Mouse (Mus musculus) midbrain, embryonic 11.5 days (tissue): Measurements from ENCODE around the gene Atg7. TPM values are rescaled to one million over a fixed set of nuclear protein-coding genes. Genes with fewer than 3 reads are reported as not detected.

Experiments used
- ATAC-seq: fragments of 200-750 bp; cut with Nextera tagmentation; 2 replicates; pipeline ENCODE4 v1.8.0; 2017; ENCODE audit warnings: moderate TSS enrichment, moderate library complexity; ENCODE audit not compliant: low FRiP score
- DNase-seq: peaks from one replicate; pipeline ENCODE4 v3.0.0; 2015; ENCODE audit warnings: low spot score; ENCODE audit errors: missing footprints
- H3K27ac ChIP-seq: fragments of 300-500 bp; sonication (generic); 2 replicates; pipeline ENCODE4 v1.5.1; 2014; ENCODE audit warnings: low read depth, low read length
- H3K27me3 ChIP-seq: fragments of 300-500 bp; sonication (generic); 2 replicates; pipeline ENCODE4 v1.6.1; 2014; ENCODE audit warnings: mild to moderate bottlenecking, low read length, moderate library complexity, mixed read lengths; ENCODE audit not compliant: control insufficient read depth, insufficient read depth
- H3K36me3 ChIP-seq: fragments of 300-500 bp; sonication (generic); 2 replicates; pipeline ENCODE4 v1.6.1; 2014; ENCODE audit warnings: mild to moderate bottlenecking, low read length, moderate library complexity, mixed read lengths; ENCODE audit not compliant: control insufficient read depth, insufficient read depth
- H3K4me1 ChIP-seq: fragments of 300-500 bp; sonication (generic); 2 replicates; pipeline ENCODE4 v1.6.1; 2014; ENCODE audit warnings: low read length; ENCODE audit not compliant: control insufficient read depth, insufficient read depth
- H3K4me2 ChIP-seq: fragments of 300-500 bp; sonication (generic); 2 replicates; pipeline ENCODE4 v1.6.1; 2014; ENCODE audit warnings: mild to moderate bottlenecking, moderate library complexity
- H3K4me3 ChIP-seq: fragments of 300-500 bp; sonication (generic); 2 replicates; pipeline ENCODE4 v1.5.1; 2014; ENCODE audit warnings: low read depth, low read length
- H3K9ac ChIP-seq: fragments of 300-500 bp; sonication (generic); 2 replicates; pipeline ENCODE4 v1.6.1; 2014; ENCODE audit warnings: low read length
- H3K9me3 ChIP-seq: fragments of 300-500 bp; sonication (generic); 2 replicates; pipeline ENCODE4 v1.6.1; 2016; ENCODE audit warnings: low read length; ENCODE audit not compliant: control insufficient read depth
- WGBS: fragments of 180-500 bp; shearing (Covaris S2); extraction: QIAGEN DNeasy Blood & Tissue Kit; methylation state at CpG from one replicate; pipeline ENCODE4 v1.1.7; 2014; 5-methylcytosine and 5-hydroxymethylcytosine counted together
- polyA plus RNA-seq: library from polyadenylated mRNA; unstranded; fragments of >200 nt; fragmentation: Nextera tagmentation; extraction: Ambion mirVana; gene quantifications from 2 replicates; pipeline ENCODE4 v1.2.1, GENCODE M21; 2014

Gene Atg7
- polyA plus RNA-seq, 1 experiment from 2014 or later = 17.6 TPM

- 19% methylated on average over 4 of the region's 4 CpGs for WGBS
- no peak for DNase-seq
- Histone ChIP-seq H3K36me3 (no peaks in the 10 kb centered on the region), H3K4me3 (no peak overlapping the region), H3K4me2 (peak overlapping the region; percentile 28; the same call in 1 of the 2 replicates), H3K9me3 (no peaks in the 10 kb centered on the region), H3K4me1 (peaks cover 50% of the 10 kb centered on the region), H3K27me3 (no peaks in the 10 kb centered on the region), H3K27ac (peak overlapping the region; percentile 59), H3K9ac (peak overlapping the region; percentile 12; the same call in 1 of the 2 replicates)
- peak; percentile 51 for ATAC-seq
These were observed 259.0 kb downstream of the Atg7 start for GRCm38 (mm10) chr6:114901921-114902320.

GRCm38 (mm10) chr6:114904233-114904632, 261.3 kb downstream of the Atg7 start:
- Histone ChIP-seq H3K9me3 (no peaks in the 10 kb centered on the region), H3K4me2 (no peak overlapping the region), H3K27me3 (no peaks in the 10 kb centered on the region), H3K4me3 (no peak overlapping the region), H3K4me1 (peaks cover 57% of the 10 kb centered on the region), H3K27ac (no peak overlapping the region), H3K9ac (no peak overlapping the region), H3K36me3 (no peaks in the 10 kb centered on the region)
- WGBS = 79% methylated on average over 6 of the region's 6 CpGs
- DNase-seq (no peak), ATAC-seq (no peak)

- H3K4me2 ChIP-seq = no peak overlapping the region
- WGBS = 95% methylated on average over 3 of the region's 3 CpGs
- peaks cover 55% of the 10 kb centered on the region for H3K4me1 ChIP-seq
- H3K4me3 ChIP-seq = no peak overlapping the region
- DNase-seq (no peak), ATAC-seq (no peak)
- no peaks in the 10 kb centered on the region for H3K36me3 ChIP-seq
- H3K27me3 ChIP-seq = no peaks in the 10 kb centered on the region
- H3K9me3 ChIP-seq = no peaks in the 10 kb centered on the region
- H3K9ac ChIP-seq = no peak overlapping the region
- no peak overlapping the region for H3K27ac ChIP-seq
These were observed 261.9 kb downstream of the Atg7 start for GRCm38 (mm10) chr6:114904818-114905217.

- Histone ChIP-seq H3K9ac (no peak overlapping the region), H3K4me1 (peaks cover 49% of the 10 kb centered on the region), H3K4me3 (no peak overlapping the region), H3K4me2 (no peak overlapping the region), H3K9me3 (no peaks in the 10 kb centered on the region), H3K36me3 (no peaks in the 10 kb centered on the region), H3K27ac (no peak overlapping the region), H3K27me3 (no peaks in the 10 kb centered on the region)
- 79% methylated on average over 8 of the region's 8 CpGs for WGBS
- DNase-seq (no peak), ATAC-seq (no peak)
These were observed 262.5 kb downstream of the Atg7 start for GRCm38 (mm10) chr6:114905253-114906028.

GRCm38 (mm10) chr6:114906209-114906608, 263.3 kb downstream of the Atg7 start:
- Histone ChIP-seq H3K4me2 (no peak overlapping the region), H3K4me3 (no peak overlapping the region), H3K27me3 (no peaks in the 10 kb centered on the region), H3K36me3 (no peaks in the 10 kb centered on the region), H3K27ac (no peak overlapping the region), H3K4me1 (peaks cover 41% of the 10 kb centered on the region), H3K9me3 (no peaks in the 10 kb centered on the region), H3K9ac (no peak overlapping the region)
- no peak for ATAC-seq
- no peak for DNase-seq
- 83% methylated on average over 5 of the region's 5 CpGs for WGBS

- H3K4me1 ChIP-seq = peaks cover 31% of the 10 kb centered on the region
- no peak for DNase-seq
- H3K27ac ChIP-seq = no peak overlapping the region
- H3K27me3 ChIP-seq = no peaks in the 10 kb centered on the region
- WGBS = 91% methylated on average over 6 of the region's 6 CpGs
- H3K36me3 ChIP-seq = no peaks in the 10 kb centered on the region
- H3K4me2 ChIP-seq = no peak overlapping the region
- ATAC-seq = no peak
- no peak overlapping the region for H3K9ac ChIP-seq
- H3K9me3 ChIP-seq = no peaks in the 10 kb centered on the region
- no peak overlapping the region for H3K4me3 ChIP-seq
These were observed 264.6 kb downstream of the Atg7 start for GRCm38 (mm10) chr6:114907459-114907858.

GRCm38 (mm10) chr6:114909801-114910200, 266.9 kb downstream of the Atg7 start:
- Histone ChIP-seq H3K4me2 (no peak overlapping the region), H3K36me3 (no peaks in the 10 kb centered on the region), H3K9ac (no peak overlapping the region), H3K4me1 (peaks cover 36% of the 10 kb centered on the region), H3K4me3 (no peak overlapping the region), H3K9me3 (no peaks in the 10 kb centered on the region), H3K27me3 (no peaks in the 10 kb centered on the region), H3K27ac (no peak overlapping the region)
- WGBS = 94% methylated on average over 7 of the region's 7 CpGs
- ATAC-seq (no peak), DNase-seq (no peak)

Other genes with a start within 250 kb of the Atg7 start
- gene Hrh1, start 245.2 kb upstream of the Atg7 start, polyA plus RNA-seq = 0.07 and 0.17 TPM in 2 replicates